Mouse (Mus musculus) layer of hippocampus, adult 11-12 months (tissue): ENCODE results near the gene Rnf10.

ENCODE experiments used
- DNase-seq: peaks from one replicate; pipeline ENCODE4 v3.0.0; 2022; ENCODE audit warnings: low spot score

Gene Rnf10

GRCm38 (mm10) chr5:115235323-115235771, 37.4 kb downstream of the Rnf10 start:
- peak; percentile 74 for DNase-seq

DNA sequence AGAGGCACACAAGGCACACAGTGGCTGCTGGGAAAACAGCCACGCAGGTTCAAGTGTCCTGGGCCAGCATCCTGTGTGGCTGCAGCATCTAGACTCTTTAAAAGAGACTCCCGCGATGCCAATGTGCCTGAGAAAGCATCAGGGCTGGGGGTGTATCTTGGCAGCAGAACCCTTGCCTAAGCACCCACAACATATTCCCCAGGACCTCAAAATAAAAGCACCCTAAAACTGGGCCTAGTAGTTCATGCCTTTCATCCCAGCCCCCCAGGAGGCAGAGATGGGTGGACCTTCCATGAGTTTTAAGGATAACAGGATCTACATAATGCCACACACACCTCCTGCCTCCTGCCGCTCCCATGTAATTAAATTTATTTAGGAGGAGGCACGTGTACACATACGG, 38.2 kb downstream of the Rnf10 start:
- peak; percentile 49 for DNase-seq

DNA sequence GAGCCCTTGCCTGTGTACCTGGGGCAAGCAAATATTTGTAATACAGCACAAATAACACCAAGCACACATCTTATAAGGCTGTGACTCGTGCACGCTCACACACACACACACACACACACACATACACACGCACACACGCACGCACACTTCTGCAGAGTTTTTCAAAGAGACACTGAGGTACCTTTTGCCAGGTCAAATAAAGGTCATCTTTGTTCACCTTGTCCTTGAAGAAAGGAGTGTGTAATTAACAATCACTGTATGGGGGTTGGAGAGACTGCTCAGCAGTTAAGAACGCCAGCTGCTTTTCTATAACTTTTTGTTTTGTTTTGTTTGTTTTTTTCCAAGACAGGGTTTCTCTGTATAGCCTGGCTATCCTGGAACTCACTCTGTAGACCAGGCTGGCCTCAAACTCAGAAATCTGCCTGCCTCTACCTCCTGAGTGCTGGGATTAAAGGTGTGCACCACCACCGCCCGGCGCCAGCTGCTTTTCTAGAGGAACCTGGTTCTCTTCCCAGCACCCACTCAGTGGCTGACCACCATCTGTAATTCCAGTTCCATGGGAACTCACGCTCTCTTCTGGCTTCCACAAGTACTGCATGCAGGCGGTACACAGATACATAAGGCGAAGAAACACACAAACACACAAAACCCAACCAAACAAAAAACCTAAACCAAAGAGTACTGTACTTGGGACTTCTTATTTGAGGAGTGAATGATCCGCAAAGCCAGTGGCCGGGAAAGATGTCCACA, 39.5 kb downstream of the Rnf10 start:
- no peak for DNase-seq

DNA sequence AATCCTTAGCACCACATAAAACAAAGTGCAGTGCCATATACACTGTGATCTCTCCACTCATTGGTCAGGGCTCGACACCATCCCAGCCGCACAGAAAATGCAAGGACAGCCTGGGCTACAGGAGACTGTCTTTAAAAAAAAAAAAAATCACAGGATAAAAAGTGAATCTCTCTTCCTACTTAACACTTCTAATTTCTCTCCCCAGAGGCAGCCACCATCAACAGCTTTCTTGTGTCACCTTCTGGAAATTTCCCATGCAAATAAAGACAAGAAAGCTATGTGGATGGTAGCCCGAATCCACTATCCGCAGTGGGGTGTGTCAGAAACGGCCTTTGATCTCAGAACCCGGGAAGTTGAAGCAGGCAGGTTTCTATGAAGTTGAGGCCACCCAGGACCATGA, 40.2 kb downstream of the Rnf10 start:
- no peak for DNase-seq

- no peak for DNase-seq
Measured at GRCm38 (mm10) chr5:115231552-115232120, 41.1 kb downstream of the Rnf10 start.

GRCm38 (mm10) chr5:115230830-115231551, 41.7 kb downstream of the Rnf10 start:
- no peak for DNase-seq

DNA sequence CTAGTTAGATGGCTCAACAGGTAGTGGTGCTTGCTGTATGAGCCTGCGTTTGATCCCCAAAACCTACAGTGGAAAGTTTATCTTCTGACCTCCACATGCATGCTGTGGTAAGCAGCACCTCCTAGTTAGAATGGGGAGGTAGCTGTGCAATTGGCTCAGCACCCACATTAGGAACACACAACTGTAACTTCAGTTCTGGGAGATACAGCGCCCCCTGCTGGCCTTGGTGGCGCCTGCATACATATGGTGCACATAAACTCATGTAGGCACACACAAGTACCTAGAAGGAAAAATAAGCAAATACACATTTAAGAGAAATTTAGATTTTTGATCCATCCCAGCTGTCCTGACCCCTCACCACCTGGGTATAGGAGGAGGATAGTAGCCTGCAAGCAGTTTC, 50.2 kb downstream of the Rnf10 start:
- DNase-seq, result no peak

- no peak for DNase-seq
Measured at GRCm38 (mm10) chr5:115220931-115221640, 51.6 kb downstream of the Rnf10 start.

DNA sequence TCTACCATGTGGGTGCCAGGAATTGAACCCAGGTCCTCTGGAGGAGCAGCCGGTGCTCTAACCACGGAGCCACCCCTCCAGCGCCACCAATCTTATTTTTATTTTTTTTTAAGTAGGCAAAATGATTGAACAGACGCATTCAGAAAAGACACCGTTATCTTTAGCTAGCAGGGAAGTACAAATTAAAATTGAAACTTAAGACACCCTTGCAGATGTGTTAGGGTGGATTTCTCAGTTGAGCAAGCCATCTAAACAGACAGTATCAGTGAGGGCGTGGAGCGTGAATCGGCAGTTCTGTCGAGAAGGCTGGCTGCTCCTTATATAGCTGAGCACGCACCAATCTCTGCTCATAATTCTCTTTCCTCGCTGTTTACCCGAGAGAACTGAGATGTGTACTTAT, 54.7 kb downstream of the Rnf10 start:
- no peak for DNase-seq

DNA sequence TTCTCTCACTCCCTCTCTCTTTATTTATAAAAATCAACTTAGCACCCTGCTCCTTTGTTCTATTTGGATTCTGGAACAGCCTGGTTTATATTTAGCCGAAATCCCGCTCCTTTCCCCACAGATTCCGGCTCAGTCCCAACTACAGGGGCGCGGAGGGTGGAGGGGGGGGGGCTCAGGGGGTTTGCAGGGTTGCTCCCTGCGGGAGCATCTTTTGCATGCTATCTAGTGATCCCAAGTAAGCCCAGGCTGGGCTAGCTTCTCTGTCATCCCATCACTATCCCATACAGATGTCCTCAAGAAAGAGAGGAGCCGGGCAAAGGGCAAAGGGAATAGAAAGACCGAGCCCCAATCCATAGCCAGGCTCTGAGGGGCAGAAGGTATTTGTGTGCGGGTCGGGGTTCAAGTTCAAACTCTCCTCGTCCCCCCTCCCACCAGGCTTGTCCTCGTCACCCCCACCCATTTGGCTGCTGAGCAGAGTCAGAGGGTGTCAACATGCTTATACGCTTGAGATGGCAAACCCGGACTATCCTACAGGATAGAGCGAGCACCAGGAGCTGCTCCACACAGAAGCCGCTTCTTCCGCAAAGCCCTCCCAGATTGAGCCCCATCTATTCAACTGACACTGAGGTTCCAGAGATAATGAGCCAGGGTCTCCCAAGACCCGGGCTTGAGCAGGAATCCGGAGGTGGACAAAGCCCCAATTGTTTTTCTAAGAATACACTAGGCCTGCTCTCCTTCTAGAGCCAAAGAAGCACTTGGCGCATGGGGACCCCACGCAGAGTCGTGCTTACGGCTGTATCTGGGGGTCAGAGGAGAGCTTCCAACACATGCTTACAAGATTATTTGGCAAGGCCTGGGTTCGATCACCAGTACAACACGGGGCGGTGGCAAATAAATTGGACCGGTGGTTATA, 57.2 kb downstream of the Rnf10 start:
- DNase-seq, result no peak

DNA sequence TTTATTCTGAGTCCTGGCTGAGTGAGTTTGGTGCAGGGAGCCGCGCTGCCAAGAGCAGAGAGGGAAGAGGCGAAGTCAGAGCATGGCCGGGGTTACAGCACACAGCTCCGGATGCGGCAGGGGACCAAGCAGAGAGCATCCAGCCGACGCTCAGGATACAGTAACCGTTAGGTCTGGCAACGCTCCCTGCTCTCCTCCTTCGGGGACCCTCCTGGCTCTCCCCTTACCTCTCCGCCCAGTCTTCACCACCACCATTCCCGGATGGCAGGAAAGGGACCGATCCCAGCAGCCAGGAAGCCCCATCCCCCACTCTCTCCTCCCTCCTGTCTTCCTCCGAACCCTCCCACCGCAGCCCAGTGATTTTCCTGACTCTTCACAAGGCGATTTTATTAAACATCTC, 57.8 kb downstream of the Rnf10 start:
- peak; percentile 41 for DNase-seq

DNA sequence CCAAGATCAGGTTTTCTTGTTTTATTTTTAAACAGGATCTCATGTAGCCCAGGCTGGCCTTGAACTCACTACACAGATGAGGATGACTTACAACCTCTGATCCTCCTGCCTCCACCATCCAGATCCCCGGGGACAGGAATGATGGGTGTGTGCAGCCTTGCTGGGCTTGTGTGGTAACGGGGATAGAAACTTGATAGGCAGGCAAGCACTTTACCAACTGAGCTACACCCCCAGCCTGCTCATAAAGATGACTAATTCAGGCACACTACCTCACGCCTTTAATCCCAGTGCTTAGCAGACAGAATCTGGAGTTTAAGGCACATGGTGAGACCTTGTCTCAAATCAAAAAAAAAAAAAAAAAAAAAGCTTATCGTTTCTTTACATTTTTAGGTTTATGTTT, 59.8 kb downstream of the Rnf10 start:
- DNase-seq, result no peak

GRCm38 (mm10) chr5:115212451-115212850, 60.2 kb downstream of the Rnf10 start:
- DNase-seq, result peak; percentile 37

DNA sequence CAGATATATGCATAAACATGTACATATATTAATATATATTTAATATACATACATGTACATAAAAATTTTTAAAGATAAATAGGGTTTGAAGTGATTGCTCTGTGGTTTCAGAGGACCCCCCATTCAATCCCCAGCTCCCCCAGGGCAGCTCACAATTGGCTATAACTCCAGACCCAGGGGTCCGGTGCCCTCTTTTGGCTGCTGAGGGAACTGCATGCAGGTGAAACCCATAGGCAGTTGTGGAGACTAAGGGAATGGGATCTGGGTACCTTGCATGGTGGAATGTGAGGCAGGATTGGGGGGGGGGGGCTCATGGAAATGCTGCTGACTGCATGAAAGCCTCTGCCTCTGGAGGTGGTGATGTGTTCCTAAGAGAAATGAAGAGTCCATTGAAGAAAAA, 62.3 kb downstream of the Rnf10 start:
- no peak for DNase-seq

- no peak for DNase-seq
Measured at GRCm38 (mm10) chr5:115208601-115209000, 64.1 kb downstream of the Rnf10 start.

GRCm38 (mm10) chr5:115207892-115208291, 64.8 kb downstream of the Rnf10 start:
- DNase-seq, result no peak

GRCm38 (mm10) chr5:115207244-115207643, 65.5 kb downstream of the Rnf10 start:
- DNase-seq, result no peak

DNA sequence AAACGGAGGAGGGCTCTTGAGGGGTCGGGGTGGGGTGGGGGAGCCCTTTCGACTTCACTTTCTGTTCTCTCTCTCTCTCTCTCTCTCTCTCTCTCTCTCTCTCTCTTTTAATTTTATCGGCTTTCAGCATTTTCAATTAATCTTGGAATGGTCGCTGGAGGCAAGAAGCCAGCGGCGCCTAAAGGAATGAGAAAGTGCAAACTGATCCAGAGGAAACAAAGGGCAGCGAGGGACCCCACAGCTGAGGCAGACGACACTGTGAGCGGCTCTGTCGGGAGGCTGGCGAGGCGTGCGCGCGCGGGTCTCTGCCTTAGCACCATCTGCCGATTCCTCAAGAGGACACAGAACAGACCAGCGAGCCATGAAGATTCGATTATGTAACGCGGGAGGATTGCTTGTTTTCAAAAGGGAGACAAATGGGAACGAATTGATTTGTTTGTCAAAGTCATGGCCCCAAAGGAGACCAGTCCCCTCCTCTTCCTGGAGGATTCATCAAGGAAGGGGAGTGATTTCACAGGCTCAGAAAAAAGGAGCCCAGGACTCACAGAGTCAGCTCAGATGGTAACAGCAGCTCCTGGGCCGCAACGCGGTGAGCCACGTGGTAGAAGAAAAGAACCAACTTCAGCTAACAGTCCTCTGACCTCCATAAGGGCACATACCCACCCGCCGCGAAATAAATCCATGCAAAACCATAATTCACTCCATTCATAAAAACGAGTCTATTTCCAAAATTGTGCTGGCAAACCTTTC, 68.0 kb downstream of the Rnf10 start:
- peak; percentile 59 for DNase-seq

GRCm38 (mm10) chr5:115203735-115204561, 68.8 kb downstream of the Rnf10 start:
- no peak for DNase-seq
